Mouse (Mus musculus): ENCODE measurements around the gene Zfp36l1. TPM values are rescaled to one million over a fixed set of nuclear protein-coding genes. Genes with fewer than 3 reads are reported as not detected.

The Zfp36l1 gene
- polyA plus RNA-seq, 1 experiment from 2014 or later, result 92.3 TPM

DNA sequence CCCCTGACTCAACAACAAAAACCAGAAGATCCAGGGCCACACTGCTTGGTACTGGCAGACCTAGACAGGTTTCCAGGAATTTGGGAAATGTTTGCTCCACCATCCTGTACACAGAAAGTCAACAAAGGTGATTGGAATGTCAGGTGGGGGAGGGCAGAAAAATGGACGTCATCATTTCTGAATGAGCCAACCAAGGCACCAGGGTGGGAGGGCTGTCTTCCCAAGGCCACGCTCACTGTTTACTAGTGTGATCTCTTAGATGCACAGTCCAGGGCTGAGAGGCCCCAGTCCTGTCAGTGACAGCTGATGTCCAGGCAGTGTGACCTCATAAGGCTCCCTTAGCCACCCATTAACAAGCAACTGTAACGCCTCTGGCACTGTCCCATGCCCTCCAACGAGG is 32.9 kb downstream of the Zfp36l1 start:
- WGBS, result 81% methylated on average over 4 of the region's 4 CpGs
- Histone ChIP-seq H3K9ac (no peak overlapping the region), H3K4me3 (no peak overlapping the region), H3K4me2 (replicated peaks) (no peak overlapping the region), H3K27me3 (no peaks in the 10 kb centered on the region), H3K4me1 (peaks cover 13% of the 10 kb centered on the region; the same call in 1 of the 2 replicates), H3K27ac (no peak overlapping the region), H3K36me3 (no peaks in the 10 kb centered on the region), H3K9me3 (replicated peaks) (no peaks in the 10 kb centered on the region)
- no peak for ATAC-seq (ENCODE audit: low FRiP score)

DNA sequence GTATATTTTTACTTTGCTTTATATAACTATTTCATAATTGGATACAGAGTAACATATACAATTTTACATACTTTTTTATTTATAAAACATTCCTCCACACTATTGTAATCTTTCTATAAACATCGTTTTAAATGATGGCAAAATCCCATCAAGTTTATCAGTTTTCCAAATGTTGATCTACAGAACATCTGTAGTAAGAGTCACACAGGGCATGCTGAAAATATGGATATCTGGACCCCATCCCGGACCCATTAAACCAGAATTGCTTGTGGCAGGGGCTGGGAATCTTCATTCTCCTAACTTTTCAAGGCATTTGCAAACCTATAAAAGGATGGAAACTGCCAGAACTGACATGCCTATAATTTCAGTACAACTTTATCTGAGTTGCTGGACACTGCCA is 38.5 kb downstream of the Zfp36l1 start:
- Histone ChIP-seq H3K9ac (no peak overlapping the region), H3K4me3 (no peak overlapping the region), H3K27me3 (no peaks in the 10 kb centered on the region), H3K27ac (no peak overlapping the region), H3K9me3 (replicated peaks) (no peaks in the 10 kb centered on the region), H3K4me2 (replicated peaks) (no peak overlapping the region), H3K36me3 (no peaks in the 10 kb centered on the region), H3K4me1 (peaks cover 3% of the 10 kb centered on the region; the same call in 1 of the 2 replicates)
- WGBS, result 82% methylated on average over 2 of the region's 2 CpGs
- ATAC-seq (ENCODE audit: low FRiP score), result no peak

DNA sequence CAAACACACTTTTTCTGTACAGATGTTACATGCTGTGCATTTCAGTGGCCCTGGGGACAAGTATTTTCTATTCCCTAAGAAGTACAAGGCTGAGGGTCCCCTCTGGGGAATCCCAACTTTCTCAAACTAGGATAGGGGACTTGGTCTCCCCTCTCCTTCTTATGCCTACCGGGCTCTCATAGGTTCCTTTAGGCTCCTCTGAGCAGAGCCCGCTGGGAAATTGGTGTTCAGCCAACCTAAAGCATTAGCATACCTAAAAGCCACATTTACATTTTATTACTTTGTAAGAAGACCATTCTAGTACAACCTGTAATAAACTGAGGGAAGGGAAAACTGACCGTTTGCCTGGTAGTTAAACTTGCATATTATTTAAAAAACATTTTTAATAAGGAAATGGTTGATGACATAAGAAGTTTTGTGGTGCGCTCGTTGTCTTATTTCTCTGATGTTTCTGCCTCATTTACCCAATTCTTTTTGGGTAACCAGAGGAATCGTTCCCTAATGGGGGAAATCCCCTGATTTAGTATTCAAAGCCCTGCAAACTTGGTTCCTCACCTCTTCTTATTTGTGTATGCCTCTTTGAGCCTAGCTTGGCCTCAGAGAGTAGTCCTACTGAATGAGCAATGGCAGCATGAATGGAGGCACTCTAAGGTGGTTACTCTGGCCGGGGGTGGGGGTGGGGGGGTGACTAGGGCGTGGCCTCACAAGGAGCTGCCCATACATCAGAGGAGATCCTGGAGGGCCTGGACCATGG is 42.1 kb downstream of the Zfp36l1 start:
- WGBS, result 39% methylated on average over 8 of the region's 8 CpGs
- no peaks in the 10 kb centered on the region for H3K27me3 ChIP-seq
- no peak overlapping the region for H3K4me2 ChIP-seq (replicated peaks)
- H3K9ac ChIP-seq, result no peak overlapping the region
- no peak overlapping the region; the same call in 1 of the 2 replicates for H3K27ac ChIP-seq
- H3K4me1 ChIP-seq, result peaks cover 3% of the 10 kb centered on the region; the same call in 1 of the 2 replicates
- H3K9me3 ChIP-seq (replicated peaks), result no peaks in the 10 kb centered on the region
- no peaks in the 10 kb centered on the region for H3K36me3 ChIP-seq
- H3K4me3 ChIP-seq, result no peak overlapping the region
- peak; percentile 43; the same call in 1 of the 2 replicates for ATAC-seq (ENCODE audit: low FRiP score)

DNA sequence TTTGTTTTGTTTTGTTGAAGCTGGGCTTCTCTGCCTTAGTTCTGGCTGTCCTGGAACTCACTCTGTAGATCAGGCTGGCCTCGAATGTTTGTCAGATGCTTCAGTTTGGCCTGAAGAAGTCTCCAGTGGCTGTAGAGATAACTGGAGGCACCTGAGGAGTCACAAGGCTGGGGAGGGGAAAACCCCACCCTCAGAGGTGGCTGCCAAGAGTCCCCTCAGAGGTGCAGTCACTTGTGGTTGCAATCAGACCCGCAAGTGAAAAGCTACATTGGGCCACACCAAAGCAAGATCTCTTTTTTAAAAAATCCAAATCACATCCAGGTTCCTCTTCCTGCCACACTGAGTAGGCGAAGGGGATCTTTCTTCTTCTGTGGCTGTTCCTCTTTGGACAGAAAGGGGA is 43.8 kb downstream of the Zfp36l1 start:
- Histone ChIP-seq H3K9ac (no peak overlapping the region), H3K4me3 (no peak overlapping the region), H3K27ac (no peak overlapping the region), H3K36me3 (no peaks in the 10 kb centered on the region), H3K9me3 (replicated peaks) (no peaks in the 10 kb centered on the region), H3K4me2 (replicated peaks) (no peak overlapping the region), H3K4me1 (peaks cover 14% of the 10 kb centered on the region), H3K27me3 (no peaks in the 10 kb centered on the region)
- 78% methylated on average over 3 of the region's 3 CpGs for WGBS
- no peak for ATAC-seq (ENCODE audit: low FRiP score)

DNA sequence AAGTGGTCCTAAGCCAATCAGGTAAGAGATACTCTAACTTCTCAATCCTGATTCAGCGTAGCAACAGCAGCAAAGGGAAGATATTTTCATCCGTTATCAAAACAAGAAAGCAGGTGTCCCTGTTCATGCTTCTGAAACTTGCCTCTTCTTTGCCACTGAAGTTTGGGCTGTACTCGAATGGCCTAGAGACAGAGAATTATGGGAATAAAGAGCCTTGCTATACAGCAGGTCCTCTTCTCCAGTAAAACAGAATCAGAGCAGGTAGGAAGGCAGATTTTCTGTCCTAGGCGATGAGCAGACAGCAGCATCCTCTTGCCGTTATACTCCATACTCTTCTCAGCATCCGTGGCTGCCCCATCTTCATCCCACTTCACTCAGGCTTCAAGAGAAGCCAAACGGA is 44.8 kb downstream of the Zfp36l1 start:
- no peak for ATAC-seq (ENCODE audit: low FRiP score)
- peaks cover 24% of the 10 kb centered on the region for H3K4me1 ChIP-seq
- no peaks in the 10 kb centered on the region for H3K36me3 ChIP-seq
- H3K9me3 ChIP-seq (replicated peaks), result no peaks in the 10 kb centered on the region
- H3K9ac ChIP-seq, result no peak overlapping the region
- no peak overlapping the region for H3K4me3 ChIP-seq
- H3K4me2 ChIP-seq (replicated peaks), result no peak overlapping the region
- H3K27me3 ChIP-seq, result no peaks in the 10 kb centered on the region
- H3K27ac ChIP-seq, result no peak overlapping the region
- 81% methylated on average over 7 of the region's 7 CpGs for WGBS

DNA sequence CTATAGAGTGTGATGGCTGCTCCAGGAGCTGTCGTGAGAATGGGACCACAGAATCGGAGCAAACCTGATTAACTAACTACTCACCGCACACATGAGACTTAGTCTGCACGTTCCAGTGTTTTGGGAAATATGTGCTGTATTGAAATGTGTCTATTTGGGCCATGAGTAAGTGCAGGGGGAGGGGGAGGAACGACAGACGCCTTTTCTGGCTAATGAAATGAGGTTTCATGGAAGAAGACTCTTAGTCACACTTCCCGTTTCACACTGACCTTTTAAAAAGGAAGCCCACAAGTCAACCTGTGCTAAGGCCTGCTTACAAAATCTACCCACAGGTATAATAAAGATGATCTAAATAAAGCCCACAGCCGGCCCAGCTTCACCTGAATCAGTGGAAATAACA is 47.8 kb downstream of the Zfp36l1 start:
- Histone ChIP-seq H3K27me3 (no peaks in the 10 kb centered on the region), H3K4me2 (replicated peaks) (no peak overlapping the region), H3K27ac (peak overlapping the region; percentile 87; the same call in 1 of the 2 replicates), H3K9me3 (replicated peaks) (no peaks in the 10 kb centered on the region), H3K36me3 (no peaks in the 10 kb centered on the region), H3K4me3 (no peak overlapping the region), H3K9ac (no peak overlapping the region), H3K4me1 (peaks cover 48% of the 10 kb centered on the region)
- ATAC-seq (ENCODE audit: low FRiP score), result no peak
- WGBS, result 74% methylated on average over 8 of the region's 8 CpGs

DNA sequence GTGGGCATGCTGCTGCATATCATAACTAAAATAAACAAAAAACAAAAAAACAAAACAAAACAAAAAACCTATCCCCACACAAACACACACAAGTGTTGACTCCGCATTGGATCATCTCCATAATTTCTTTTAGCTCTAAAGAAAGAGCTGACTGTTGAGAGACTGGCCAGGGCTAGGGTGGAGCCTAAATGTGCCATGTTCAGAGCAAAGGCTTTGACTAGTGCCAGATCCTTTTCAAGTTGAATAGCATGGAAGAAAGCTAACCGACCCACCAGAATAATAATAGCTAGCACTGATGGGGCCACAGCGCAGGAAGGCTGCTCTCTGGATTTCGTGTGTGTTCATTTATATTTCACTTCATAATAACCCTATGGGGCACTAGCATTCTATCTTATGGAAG is 48.5 kb downstream of the Zfp36l1 start:
- H3K36me3 ChIP-seq, result no peaks in the 10 kb centered on the region
- 40% methylated on average over 4 of the region's 4 CpGs for WGBS
- no peak for ATAC-seq (ENCODE audit: low FRiP score)
- H3K4me2 ChIP-seq (replicated peaks), result no peak overlapping the region
- peak overlapping the region; percentile 87 for H3K27ac ChIP-seq
- no peaks in the 10 kb centered on the region for H3K27me3 ChIP-seq
- no peak overlapping the region for H3K9ac ChIP-seq
- H3K4me1 ChIP-seq, result peaks cover 54% of the 10 kb centered on the region
- no peaks in the 10 kb centered on the region for H3K9me3 ChIP-seq (replicated peaks)
- H3K4me3 ChIP-seq, result no peak overlapping the region

DNA sequence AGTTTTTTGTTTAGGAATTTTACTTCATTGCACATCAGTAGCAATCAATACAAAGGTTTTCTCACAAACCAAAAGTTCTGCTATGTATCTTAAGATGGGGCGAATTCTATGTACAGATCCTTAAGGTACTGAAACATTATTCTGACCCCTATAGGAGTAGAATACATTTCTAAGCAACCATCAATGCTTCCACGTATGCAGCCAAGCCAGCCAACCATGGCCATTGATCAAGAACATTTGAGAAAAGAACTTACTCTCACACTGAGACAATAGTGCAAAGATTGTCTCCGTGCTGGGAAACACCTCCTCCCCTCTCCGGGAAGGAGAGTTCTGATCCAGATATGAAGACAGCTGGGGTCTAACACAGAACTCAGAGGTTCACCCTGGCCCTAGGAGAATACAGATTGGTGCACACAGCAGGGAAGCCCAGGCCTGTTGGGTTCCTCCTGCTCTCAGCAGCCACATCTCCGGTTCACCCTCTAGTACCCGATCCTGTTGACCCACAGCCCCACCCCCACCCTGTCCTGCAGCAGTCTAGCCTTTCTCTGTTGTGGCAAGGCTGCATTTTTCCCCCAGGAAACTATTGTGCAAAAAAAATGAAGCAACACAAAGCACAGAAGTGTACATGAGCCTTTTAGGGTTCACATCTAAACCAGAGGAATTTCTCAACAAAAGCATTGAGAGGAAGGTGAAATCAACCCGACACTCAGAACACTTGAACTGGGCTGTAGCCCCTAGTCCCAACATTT is 49.2 kb downstream of the Zfp36l1 start:
- Histone ChIP-seq H3K4me1 (peaks cover 54% of the 10 kb centered on the region), H3K27ac (peak overlapping the region; percentile 87), H3K9ac (no peak overlapping the region), H3K4me2 (replicated peaks) (0 out of 2 replicates have a peak overlapping the region, but pooled peaks have one; percentile 4), H3K27me3 (no peaks in the 10 kb centered on the region), H3K4me3 (no peak overlapping the region), H3K36me3 (no peaks in the 10 kb centered on the region), H3K9me3 (replicated peaks) (no peaks in the 10 kb centered on the region)
- 19% methylated on average over 7 of the region's 7 CpGs for WGBS
- no peak for ATAC-seq (ENCODE audit: low FRiP score)

DNA sequence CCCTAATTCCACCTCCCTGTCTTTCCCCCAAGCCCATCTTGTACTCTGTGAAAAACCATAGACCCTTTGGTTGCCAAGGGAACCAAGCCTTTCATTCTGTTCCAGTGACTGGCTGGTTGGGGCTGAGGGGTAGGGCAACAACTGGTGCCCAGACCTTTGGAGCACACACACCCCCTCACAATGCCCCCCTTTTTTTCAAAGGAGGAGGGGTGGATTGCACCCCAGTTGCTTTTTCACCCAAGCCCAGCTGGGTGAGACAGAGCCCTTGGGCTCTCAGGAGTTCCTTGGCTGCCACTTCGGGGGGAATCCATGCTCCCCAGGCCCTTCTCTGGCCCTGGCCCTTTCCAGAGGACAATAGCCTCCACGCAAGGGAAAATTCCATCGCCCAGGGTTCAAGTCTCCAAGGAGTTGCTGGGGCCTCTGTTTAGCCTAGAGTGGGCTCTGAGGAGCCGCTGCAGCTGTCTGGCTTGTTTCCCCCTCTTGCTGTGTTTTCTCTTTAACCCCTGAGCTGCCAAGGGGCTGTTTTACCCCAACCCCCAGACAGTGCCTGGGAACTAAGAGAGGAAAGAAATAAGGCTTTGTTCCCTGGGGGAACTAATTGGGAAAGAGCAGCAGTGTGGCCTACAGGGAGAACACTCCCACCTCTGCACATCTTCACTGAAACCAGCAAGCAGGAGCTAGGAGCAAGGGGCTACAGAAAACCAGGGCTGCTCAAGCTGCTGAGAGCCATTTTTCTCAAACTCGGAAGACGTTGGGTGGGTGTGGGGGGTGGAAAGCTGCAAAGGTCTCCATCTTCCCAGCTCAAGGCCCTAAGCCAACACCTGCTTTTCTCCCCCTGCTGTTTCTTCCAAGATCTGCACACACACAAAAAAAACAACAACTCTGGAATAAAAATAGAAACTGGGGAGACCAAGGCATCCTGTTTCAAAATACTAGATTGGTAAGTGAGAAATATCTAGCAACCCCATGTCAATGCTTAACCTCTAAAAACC is 50.1 kb downstream of the Zfp36l1 start:
- peak overlapping the region; percentile 87 for H3K27ac ChIP-seq
- no peaks in the 10 kb centered on the region for H3K36me3 ChIP-seq
- H3K4me3 ChIP-seq, result no peak overlapping the region
- 3% methylated on average over 6 of the region's 6 CpGs for WGBS
- H3K4me1 ChIP-seq, result peaks cover 54% of the 10 kb centered on the region
- no peaks in the 10 kb centered on the region for H3K27me3 ChIP-seq
- H3K9me3 ChIP-seq (replicated peaks), result no peaks in the 10 kb centered on the region
- peak overlapping the region; percentile 30 for H3K4me2 ChIP-seq (replicated peaks)
- 0 out of 2 replicates have a peak overlapping the region, but pooled peaks have one; percentile 41 for H3K9ac ChIP-seq
- ATAC-seq (ENCODE audit: low FRiP score), result peak; percentile 97

DNA sequence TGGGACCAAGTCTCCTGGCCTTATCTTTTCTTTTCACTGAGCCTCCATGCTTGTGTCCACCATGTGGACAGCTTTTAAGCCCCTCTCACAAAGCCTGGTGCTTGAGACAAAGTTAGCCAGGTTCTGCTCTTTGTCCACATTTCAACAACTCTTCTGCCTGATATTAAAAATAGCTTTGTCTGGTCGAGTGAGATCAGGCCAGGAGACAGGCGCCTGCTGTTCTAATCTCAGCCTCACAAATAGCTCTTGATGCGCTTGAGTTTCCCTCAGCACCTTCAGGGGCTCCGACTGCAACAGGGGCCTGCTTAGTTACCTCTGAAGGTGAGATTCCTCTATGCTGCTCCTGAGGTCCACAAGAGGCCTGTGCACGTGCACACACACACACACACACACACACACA is 51.0 kb downstream of the Zfp36l1 start:
- Histone ChIP-seq H3K4me1 (peaks cover 54% of the 10 kb centered on the region), H3K9ac (no peak overlapping the region), H3K4me3 (no peak overlapping the region), H3K27ac (peak overlapping the region; percentile 87), H3K4me2 (replicated peaks) (peak overlapping the region; percentile 15; the same call in 1 of the 2 replicates), H3K27me3 (no peaks in the 10 kb centered on the region), H3K9me3 (replicated peaks) (no peaks in the 10 kb centered on the region), H3K36me3 (no peaks in the 10 kb centered on the region)
- 12% methylated on average over 5 of the region's 5 CpGs for whole genome bisulfite sequencing
- no peak; the same call in 1 of the 2 replicates for ATAC-seq (ENCODE audit: low FRiP score)

DNA sequence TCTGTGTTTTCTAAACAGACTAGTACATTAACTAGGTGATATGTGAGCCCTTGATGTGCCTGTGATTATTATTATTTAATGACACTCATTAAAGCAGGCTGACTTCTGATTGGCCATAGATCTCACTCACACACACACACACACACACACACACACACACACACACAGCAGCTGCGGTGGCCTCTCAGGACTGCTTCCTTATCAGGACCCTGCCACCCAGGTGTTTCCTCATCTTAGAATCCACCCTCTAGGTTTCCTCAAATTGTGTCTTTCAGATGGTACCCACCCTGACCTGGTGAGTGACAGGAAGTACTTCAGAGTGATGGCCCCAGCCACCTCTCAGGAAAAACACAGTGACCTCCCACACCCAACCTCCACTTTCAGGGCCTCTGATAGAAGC is 52.0 kb downstream of the Zfp36l1 start:
- H3K4me1 ChIP-seq, result peaks cover 54% of the 10 kb centered on the region
- H3K9ac ChIP-seq, result no peak overlapping the region
- no peak overlapping the region for H3K4me3 ChIP-seq
- H3K36me3 ChIP-seq, result no peaks in the 10 kb centered on the region
- no peak for ATAC-seq (ENCODE audit: low FRiP score)
- 38% methylated on average over 1 of the region's 1 CpGs for WGBS
- H3K9me3 ChIP-seq (replicated peaks), result no peaks in the 10 kb centered on the region
- no peak overlapping the region for H3K4me2 ChIP-seq (replicated peaks)
- H3K27ac ChIP-seq, result peak overlapping the region; percentile 87
- no peaks in the 10 kb centered on the region for H3K27me3 ChIP-seq

DNA sequence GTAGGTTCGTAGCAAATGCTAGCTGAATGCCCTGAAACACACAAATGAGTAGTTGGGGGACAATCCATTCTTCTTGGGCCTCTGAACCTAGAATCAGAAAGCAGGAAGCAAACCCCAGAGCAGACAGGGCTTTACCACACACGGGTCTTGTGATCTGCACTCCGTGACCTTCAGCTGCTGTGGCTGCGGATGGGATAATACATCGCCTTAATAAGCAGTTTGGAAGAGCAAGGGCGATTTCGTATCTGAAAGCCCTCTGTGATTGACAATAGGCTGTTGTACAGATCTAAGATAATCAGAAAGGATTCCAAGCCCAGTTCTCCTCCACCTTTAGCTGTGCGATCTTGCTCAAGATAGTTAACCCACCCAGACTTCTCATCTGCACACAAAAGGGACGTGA is 52.5 kb downstream of the Zfp36l1 start:
- H3K4me3 ChIP-seq, result no peak overlapping the region
- no peaks in the 10 kb centered on the region for H3K36me3 ChIP-seq
- 32% methylated on average over 9 of the region's 9 CpGs for WGBS
- H3K9ac ChIP-seq, result no peak overlapping the region
- H3K9me3 ChIP-seq (replicated peaks), result no peaks in the 10 kb centered on the region
- no peaks in the 10 kb centered on the region for H3K27me3 ChIP-seq
- peak overlapping the region; percentile 87 for H3K27ac ChIP-seq
- H3K4me2 ChIP-seq (replicated peaks), result no peak overlapping the region
- ATAC-seq (ENCODE audit: low FRiP score), result no peak
- H3K4me1 ChIP-seq, result peaks cover 54% of the 10 kb centered on the region
